Mouse (Mus musculus): ENCODE results near the gene Ier3. TPM values are rescaled to one million over a fixed set of nuclear protein-coding genes. Genes with fewer than 3 reads are reported as not detected.

The Ier3 gene
- 22.1 and 24.4 TPM in 2 replicates for polyA plus RNA-seq (2015; fragmentation: Nextera tagmentation; extraction: Ambion mirVana)

DNA sequence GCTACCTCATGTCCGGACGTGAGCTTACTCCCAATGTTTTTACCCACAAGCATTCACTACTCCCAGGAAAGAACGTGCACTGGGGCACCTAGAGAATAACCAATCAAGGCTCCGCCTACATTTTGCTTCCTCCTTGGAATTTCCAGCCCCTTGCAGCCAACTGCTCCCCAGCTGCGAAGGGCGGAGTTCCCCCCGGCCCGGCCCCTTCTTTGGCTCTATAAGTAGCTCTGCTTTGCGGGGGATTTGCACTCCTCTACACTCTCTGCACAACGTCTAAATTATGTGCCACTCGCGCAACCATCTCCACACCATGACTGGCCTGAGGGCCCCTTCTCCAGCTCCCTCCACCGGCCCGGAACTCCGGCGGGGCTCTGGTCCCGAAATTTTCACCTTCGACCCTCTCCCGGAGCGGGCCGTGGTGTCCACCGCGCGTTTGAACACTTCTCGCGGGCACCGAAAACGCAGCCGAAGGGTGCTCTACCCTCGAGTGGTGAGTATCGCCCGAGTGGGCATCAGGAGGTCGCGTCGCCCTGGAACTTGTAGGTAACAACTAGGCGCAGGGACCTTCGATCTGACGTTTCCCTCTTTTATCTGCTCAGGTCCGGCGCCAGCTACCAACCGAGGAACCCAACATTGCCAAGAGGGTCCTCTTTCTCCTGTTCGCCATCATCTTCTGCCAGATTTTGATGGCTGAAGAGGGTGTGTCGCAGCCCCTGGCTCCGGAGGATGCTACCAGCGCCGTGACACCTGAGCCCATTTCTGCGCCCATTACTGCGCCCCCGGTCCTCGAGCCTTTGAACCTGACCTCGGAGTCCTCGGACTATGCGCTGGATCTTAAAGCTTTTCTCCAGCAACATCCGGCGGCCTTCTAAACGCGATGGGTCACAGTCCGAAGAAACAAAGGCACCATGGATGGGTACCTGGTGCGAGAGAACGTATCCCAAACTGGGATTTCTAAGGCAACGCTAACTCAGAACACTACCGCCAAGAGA lies at the start of gene Ier3:
Ier3 (plus strand) TSS at position 246 of the 992 bp plus-strand sequence.
- Histone ChIP-seq H3K4me3 (replicated peaks; ENCODE audit: low read length) (peak within 1 kb of the TSS; percentile 78), H3K36me3 (ENCODE audit: control insufficient read depth, insufficient read depth, low read length) (0 out of 2 replicates have a peak, but pooled peaks cover 2% of the 10 kb centered on the region), H3K9ac (ENCODE audit: low read length) (peak within 1 kb of the TSS; percentile 83), H3K27me3 (ENCODE audit: control insufficient read depth, insufficient read depth, low read length) (no peaks in the 10 kb centered on the region), H3K9me3 (replicated peaks; ENCODE audit: control insufficient read depth, low read length) (no peaks in the 10 kb centered on the region), H3K4me1 (ENCODE audit: control insufficient read depth, insufficient read depth, low read length) (peaks cover 15% of the 10 kb centered on the region; the same call in 1 of the 2 replicates), H3K4me2 (ENCODE audit: low read depth, low read length) (peak within 1 kb of the TSS; percentile 98), H3K27ac (ENCODE audit: low read length) (peak within 1 kb of the TSS; percentile 86)
- WGBS = under 1% methylated on average over 62 of the region's 62 CpGs
- peak; percentile 83 for ATAC-seq (ENCODE audit: insufficient read depth, low FRiP score)

DNA sequence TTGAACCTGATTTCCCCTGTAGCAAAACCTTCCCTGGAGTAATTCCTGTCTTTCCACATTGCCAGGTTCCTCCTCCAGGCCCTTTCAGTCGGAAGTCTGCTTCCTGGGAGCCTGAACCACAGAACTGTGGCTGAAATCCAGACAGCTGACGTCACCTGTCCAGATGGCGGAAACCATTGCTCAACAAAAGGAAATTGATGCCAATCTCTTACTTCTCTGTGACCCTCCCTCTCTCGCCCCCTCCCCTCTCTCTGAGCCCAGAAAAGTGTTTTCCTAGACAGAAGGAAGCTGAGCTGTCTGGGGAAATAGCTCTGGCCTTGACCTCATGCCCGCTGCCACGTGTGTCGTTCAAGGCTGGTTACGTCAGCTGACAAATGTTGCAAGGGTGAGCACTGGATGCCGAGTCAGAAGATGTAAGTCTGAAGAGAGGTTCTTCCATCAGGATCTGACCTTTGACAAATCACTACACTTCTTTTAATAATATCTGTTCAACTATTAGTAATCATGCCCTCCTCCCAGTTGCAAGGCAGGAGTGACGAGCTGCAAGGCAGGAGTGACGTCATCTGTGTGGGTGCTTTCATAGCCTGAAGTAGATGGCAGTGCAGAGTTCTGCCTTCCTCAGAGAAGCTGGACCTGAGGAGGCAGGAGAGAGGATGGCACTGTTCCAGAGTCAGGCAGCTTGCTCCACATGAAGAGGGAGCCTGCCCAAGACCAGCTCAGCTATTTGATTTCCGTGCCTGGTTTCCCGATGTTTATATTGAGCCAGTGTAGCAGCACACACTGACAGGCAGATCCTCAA lies 44.5 kb upstream of the Ier3 start:
- H3K4me3 ChIP-seq (replicated peaks; ENCODE audit: low read length) = no peak overlapping the region
- ATAC-seq (ENCODE audit: insufficient read depth, low FRiP score) = peak; percentile 81

DNA sequence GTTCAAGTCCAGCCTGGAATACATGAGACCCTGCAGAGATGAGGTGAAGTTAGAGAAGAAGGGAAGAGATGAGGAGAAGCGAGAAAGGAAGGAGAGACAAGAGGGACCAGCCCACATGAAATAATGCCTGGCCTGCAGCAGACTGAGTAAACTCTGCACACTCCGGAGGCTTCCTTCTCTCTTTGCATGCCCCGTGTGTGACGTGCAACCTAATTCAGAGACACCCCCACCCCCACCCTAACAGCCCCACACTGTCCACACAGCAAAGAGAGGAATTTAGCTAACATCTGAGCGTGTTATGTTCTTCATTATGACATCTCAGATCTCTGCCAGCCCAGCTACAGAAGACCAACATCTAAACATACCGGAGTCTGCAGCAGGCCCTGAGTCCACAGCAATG lies 42.5 kb upstream of the Ier3 start:
- Histone ChIP-seq H3K36me3 (ENCODE audit: control insufficient read depth, insufficient read depth, low read length) (no peaks in the 10 kb centered on the region), H3K4me3 (replicated peaks; ENCODE audit: low read length) (no peak overlapping the region), H3K9ac (ENCODE audit: low read length) (no peak overlapping the region), H3K4me1 (ENCODE audit: control insufficient read depth, insufficient read depth, low read length) (peaks cover 20% of the 10 kb centered on the region), H3K9me3 (replicated peaks; ENCODE audit: control insufficient read depth, low read length) (no peaks in the 10 kb centered on the region), H3K27me3 (ENCODE audit: control insufficient read depth, insufficient read depth, low read length) (no peaks in the 10 kb centered on the region), H3K4me2 (ENCODE audit: low read depth, low read length) (no peak overlapping the region), H3K27ac (ENCODE audit: low read length) (peak overlapping the region; percentile 80)
- WGBS = 30% methylated on average over 6 of the region's 6 CpGs
- ATAC-seq (ENCODE audit: insufficient read depth, low FRiP score) = peak; percentile 54; the same call in 1 of the 2 replicates

More for the DNA sequence above, 44.5 kb upstream of the Ier3 start:
- no peak overlapping the region for H3K4me2 ChIP-seq (ENCODE audit: low read depth, low read length)
- H3K4me1 ChIP-seq (ENCODE audit: control insufficient read depth, insufficient read depth, low read length) = peaks cover 20% of the 10 kb centered on the region
- 0 out of 2 replicates have a peak overlapping the region, but pooled peaks have one; percentile 40 for H3K9ac ChIP-seq (ENCODE audit: low read length)
- WGBS = 18% methylated on average over 13 of the region's 13 CpGs
- no peaks in the 10 kb centered on the region for H3K27me3 ChIP-seq (ENCODE audit: control insufficient read depth, insufficient read depth, low read length)
- no peaks in the 10 kb centered on the region for H3K9me3 ChIP-seq (replicated peaks; ENCODE audit: control insufficient read depth, low read length)
- peak overlapping the region; percentile 88 for H3K27ac ChIP-seq (ENCODE audit: low read length)
- no peaks in the 10 kb centered on the region for H3K36me3 ChIP-seq (ENCODE audit: control insufficient read depth, insufficient read depth, low read length)

DNA sequence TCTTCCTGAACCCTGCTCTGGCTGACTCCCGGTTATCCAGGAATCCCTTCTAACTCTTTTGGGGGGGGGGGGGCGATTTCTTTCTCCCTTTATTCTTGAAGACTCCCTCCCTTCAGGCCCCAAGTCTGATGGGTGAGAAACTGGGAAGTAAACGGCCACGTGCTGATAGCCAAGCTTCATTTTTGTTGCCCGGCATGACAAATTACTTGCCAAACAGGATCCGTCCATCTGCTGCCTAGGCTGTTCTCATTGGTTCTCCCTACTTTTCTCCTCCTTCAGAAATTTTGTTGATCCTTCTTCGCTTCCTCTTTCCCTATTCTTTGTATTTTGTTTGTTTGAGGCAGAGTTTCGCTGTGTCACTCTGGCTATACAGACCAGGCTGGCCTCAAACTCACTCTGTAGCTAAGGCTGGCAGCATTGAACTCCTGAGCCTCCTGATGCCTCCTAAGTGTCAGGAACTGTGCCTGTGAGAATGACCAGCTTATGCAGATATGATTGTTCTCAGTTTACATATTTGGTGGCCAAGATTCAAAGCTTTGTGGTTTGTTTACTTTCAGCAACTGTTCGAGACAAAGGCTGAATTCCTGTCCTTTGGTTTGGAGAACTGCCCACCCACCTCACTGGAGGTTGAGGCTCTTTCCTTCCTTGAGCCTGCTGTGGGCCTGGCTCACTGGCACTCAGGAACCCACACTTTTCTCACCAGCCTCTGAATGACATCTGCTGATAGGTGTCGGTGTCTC lies 41.8 kb upstream of the Ier3 start:
- 45% methylated on average over 10 of the region's 10 CpGs for WGBS
- no peak for ATAC-seq (ENCODE audit: insufficient read depth, low FRiP score)
- Histone ChIP-seq H3K36me3 (ENCODE audit: control insufficient read depth, insufficient read depth, low read length) (no peaks in the 10 kb centered on the region), H3K4me3 (replicated peaks; ENCODE audit: low read length) (no peak overlapping the region), H3K9ac (ENCODE audit: low read length) (no peak overlapping the region), H3K4me1 (ENCODE audit: control insufficient read depth, insufficient read depth, low read length) (peaks cover 20% of the 10 kb centered on the region), H3K27ac (ENCODE audit: low read length) (peak overlapping the region; percentile 80), H3K27me3 (ENCODE audit: control insufficient read depth, insufficient read depth, low read length) (no peaks in the 10 kb centered on the region), H3K9me3 (replicated peaks; ENCODE audit: control insufficient read depth, low read length) (no peaks in the 10 kb centered on the region), H3K4me2 (ENCODE audit: low read depth, low read length) (no peak overlapping the region)

DNA sequence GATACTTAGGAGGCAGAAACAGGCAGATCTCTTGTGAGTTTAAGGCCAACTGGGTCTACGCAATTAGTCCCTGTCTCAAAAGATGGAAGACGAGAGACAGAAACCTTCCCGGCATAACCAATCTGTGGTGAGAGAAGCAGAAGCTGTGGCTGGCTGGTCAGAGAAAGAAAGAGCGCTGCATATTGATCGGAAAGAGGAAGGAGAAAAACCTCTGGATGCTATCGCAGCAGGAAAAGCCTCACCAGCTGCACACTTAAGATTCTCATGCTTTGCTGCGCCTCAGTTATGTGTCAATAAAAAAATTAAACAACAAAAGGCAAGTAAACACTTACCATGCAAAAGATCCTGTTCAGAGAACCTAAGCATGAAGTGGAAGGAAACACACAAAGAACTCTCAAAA lies 41.1 kb upstream of the Ier3 start:
- no peak for ATAC-seq (ENCODE audit: insufficient read depth, low FRiP score)
- WGBS = 87% methylated on average over 7 of the region's 7 CpGs
- H3K27ac ChIP-seq (ENCODE audit: low read length) = peak overlapping the region; percentile 80

DNA sequence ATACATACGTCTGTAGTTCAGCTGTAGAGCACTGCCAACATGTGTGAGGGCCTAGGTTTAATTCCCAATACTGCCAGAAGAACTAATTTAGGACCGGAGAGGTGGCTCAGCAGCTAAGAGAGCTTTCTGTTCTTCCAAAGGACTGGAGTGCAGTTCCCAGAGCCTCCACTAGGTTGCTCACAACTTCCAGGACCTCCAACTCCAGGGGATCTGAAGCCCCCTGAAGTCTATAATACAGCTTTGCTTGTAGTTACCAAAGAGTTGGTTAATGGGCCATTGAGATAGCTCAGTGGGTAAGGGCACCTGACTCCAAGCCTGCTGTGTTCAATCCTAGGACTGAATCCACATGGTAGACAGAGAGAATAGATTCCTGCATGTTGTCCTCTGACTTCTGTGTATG lies 39.1 kb upstream of the Ier3 start:
- WGBS = 80% methylated on average over 2 of the region's 2 CpGs
- no peaks in the 10 kb centered on the region for H3K27me3 ChIP-seq (ENCODE audit: control insufficient read depth, insufficient read depth, low read length)
- H3K27ac ChIP-seq (ENCODE audit: low read length) = no peak overlapping the region
- peaks cover 10% of the 10 kb centered on the region for H3K4me1 ChIP-seq (ENCODE audit: control insufficient read depth, insufficient read depth, low read length)
- H3K4me3 ChIP-seq (replicated peaks; ENCODE audit: low read length) = no peak overlapping the region
- H3K9me3 ChIP-seq (replicated peaks; ENCODE audit: control insufficient read depth, low read length) = no peaks in the 10 kb centered on the region
- no peak for ATAC-seq (ENCODE audit: insufficient read depth, low FRiP score)
- H3K36me3 ChIP-seq (ENCODE audit: control insufficient read depth, insufficient read depth, low read length) = no peaks in the 10 kb centered on the region
- no peak overlapping the region for H3K9ac ChIP-seq (ENCODE audit: low read length)
- no peak overlapping the region for H3K4me2 ChIP-seq (ENCODE audit: low read depth, low read length)

More for the DNA sequence above, 41.1 kb upstream of the Ier3 start:
- no peaks in the 10 kb centered on the region for H3K9me3 ChIP-seq (replicated peaks; ENCODE audit: control insufficient read depth, low read length)
- H3K36me3 ChIP-seq (ENCODE audit: control insufficient read depth, insufficient read depth, low read length) = no peaks in the 10 kb centered on the region
- H3K27me3 ChIP-seq (ENCODE audit: control insufficient read depth, insufficient read depth, low read length) = no peaks in the 10 kb centered on the region
- no peak overlapping the region for H3K4me3 ChIP-seq (replicated peaks; ENCODE audit: low read length)
- H3K4me1 ChIP-seq (ENCODE audit: control insufficient read depth, insufficient read depth, low read length) = peaks cover 20% of the 10 kb centered on the region
- H3K4me2 ChIP-seq (ENCODE audit: low read depth, low read length) = no peak overlapping the region
- no peak overlapping the region for H3K9ac ChIP-seq (ENCODE audit: low read length)

DNA sequence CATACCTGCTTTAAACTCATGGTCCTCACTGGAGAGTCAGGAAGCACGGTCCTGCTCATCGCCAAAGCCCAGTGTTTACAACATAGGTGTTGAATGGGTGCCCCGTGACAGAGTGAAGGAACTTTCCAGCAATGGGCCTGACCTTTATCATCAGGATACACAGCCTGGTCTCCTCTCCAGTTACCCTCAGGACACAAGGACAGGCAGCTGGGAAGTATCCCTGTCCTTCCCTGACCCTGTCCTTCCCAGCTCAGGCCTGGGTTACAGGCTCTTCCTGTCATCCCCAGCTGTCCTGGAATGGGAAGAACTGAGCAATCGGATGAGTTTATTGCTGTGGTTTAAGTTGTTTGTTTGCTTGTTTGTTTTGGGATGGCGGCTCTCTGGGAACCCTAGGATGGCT lies 38.6 kb upstream of the Ier3 start:
- no peak for ATAC-seq (ENCODE audit: insufficient read depth, low FRiP score)
- H3K4me1 ChIP-seq (ENCODE audit: control insufficient read depth, insufficient read depth, low read length) = 0 out of 2 replicates have a peak, but pooled peaks cover 6% of the 10 kb centered on the region
- H3K4me2 ChIP-seq (ENCODE audit: low read depth, low read length) = no peak overlapping the region
- 73% methylated on average over 5 of the region's 5 CpGs for WGBS
- H3K9me3 ChIP-seq (replicated peaks; ENCODE audit: control insufficient read depth, low read length) = no peaks in the 10 kb centered on the region
- no peak overlapping the region for H3K9ac ChIP-seq (ENCODE audit: low read length)
- no peaks in the 10 kb centered on the region for H3K27me3 ChIP-seq (ENCODE audit: control insufficient read depth, insufficient read depth, low read length)
- no peaks in the 10 kb centered on the region for H3K36me3 ChIP-seq (ENCODE audit: control insufficient read depth, insufficient read depth, low read length)
- no peak overlapping the region for H3K27ac ChIP-seq (ENCODE audit: low read length)
- H3K4me3 ChIP-seq (replicated peaks; ENCODE audit: low read length) = no peak overlapping the region

DNA sequence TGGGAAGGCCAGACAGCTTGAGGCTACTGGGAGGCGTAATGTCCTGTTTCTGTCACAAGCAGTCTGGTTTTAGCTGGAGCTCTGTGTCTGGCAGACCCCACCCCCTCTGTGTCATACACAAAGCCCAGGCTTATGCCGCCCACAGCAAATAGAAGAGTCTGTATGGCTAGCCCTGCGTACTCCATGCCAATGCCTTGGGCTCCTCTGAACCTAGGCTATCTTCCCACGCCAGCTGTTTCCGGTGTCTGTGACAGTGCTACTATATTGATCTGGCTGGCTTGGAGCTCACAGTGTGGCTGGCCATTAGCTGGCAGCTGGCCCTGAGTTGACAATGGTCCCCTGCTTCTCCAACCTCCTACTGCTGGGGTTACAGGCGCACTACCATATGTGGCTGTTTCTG lies 37.5 kb upstream of the Ier3 start:
- Histone ChIP-seq H3K4me3 (replicated peaks; ENCODE audit: low read length) (no peak overlapping the region), H3K27me3 (ENCODE audit: control insufficient read depth, insufficient read depth, low read length) (no peaks in the 10 kb centered on the region), H3K9ac (ENCODE audit: low read length) (no peak overlapping the region), H3K4me1 (ENCODE audit: control insufficient read depth, insufficient read depth, low read length) (0 out of 2 replicates have a peak, but pooled peaks cover 6% of the 10 kb centered on the region), H3K4me2 (ENCODE audit: low read depth, low read length) (no peak overlapping the region), H3K27ac (ENCODE audit: low read length) (no peak overlapping the region), H3K9me3 (replicated peaks; ENCODE audit: control insufficient read depth, low read length) (no peaks in the 10 kb centered on the region), H3K36me3 (ENCODE audit: control insufficient read depth, insufficient read depth, low read length) (no peaks in the 10 kb centered on the region)
- ATAC-seq (ENCODE audit: insufficient read depth, low FRiP score) = no peak
- WGBS = 70% methylated on average over 6 of the region's 6 CpGs
